Mouse (Mus musculus): ENCODE results near the gene Srgap1. TPM values are rescaled to one million over a fixed set of nuclear protein-coding genes. Genes with fewer than 3 reads are reported as not detected.
A peak's percentile ranks its signal among the peaks of the same experiment; 100 is the strongest.

Srgap1 gene
- polyA plus RNA-seq, 1 experiment from 2014 or later = 12.7 TPM

DNA sequence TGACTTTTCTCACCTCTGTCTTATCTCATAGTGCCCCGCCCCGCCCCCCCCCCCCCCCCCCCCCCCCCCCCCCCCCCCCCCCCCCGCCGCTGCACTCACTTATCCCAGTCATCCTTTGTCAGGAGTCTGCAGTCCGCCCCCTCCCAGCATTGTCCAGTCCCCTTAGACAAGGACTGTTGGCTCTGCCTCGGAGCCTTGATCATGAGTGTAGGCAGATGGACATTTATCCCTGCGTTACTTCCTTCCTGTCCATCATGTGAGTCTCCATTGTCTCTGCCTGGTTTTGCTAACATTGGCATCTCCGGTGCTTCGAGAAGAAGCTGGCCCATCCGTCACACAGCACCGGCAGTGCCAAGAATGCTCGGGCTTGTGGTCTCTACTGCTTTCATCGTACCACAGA, 283.9 kb downstream of the Srgap1 start:
- ATAC-seq (ENCODE audit: insufficient read depth) (no peak), DNase-seq (no peak)
- Histone ChIP-seq H3K4me1 (ENCODE audit: insufficient read depth) (no peaks in the 10 kb centered on the region), H3K9ac (no peak overlapping the region), H3K9me3 (ENCODE audit: low read depth, low read length) (no peaks in the 10 kb centered on the region), H3K4me2 (no peak overlapping the region), H3K4me3 (ENCODE audit: low read depth, low read length) (no peak overlapping the region), H3K27me3 (ENCODE audit: insufficient read depth, low read length) (no peaks in the 10 kb centered on the region), H3K36me3 (ENCODE audit: insufficient read depth) (no peaks in the 10 kb centered on the region), H3K27ac (ENCODE audit: low read depth) (no peak overlapping the region)
- no peak for TF ChIP-seq CTCF (IDR thresholded peaks at IDR 0.05; ENCODE audit: low read depth)
- 69% methylated on average over 11 of the region's 13 CpGs for WGBS

DNA sequence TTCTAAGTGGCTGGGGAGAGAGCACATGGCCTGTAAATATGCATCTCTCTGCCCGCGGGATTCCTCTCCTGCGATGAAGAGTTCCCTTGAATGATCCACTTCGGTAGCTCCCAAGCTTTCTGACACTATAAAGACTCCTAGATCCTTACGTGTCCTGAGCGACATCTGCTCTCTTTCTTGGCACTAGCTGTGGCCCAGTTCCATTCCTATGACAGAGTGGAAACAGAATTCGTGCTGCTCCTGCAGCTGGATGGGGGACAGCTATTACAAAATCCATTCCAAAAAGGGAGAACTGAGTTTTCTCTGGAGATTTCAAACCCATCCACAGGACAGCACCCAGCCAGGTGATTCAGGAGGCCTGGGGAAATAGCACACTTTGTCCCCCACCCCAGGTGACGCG, 285.0 kb downstream of the Srgap1 start:
- ATAC-seq (ENCODE audit: insufficient read depth) (no peak), DNase-seq (no peak)
- H3K9me3 ChIP-seq (ENCODE audit: low read depth, low read length) = no peaks in the 10 kb centered on the region
- no peak overlapping the region for H3K4me3 ChIP-seq (ENCODE audit: low read depth, low read length)
- no peaks in the 10 kb centered on the region for H3K4me1 ChIP-seq (ENCODE audit: insufficient read depth)
- no peak overlapping the region for H3K27ac ChIP-seq (ENCODE audit: low read depth)
- 81% methylated on average over 9 of the region's 9 CpGs for WGBS
- no peak for TF ChIP-seq CTCF (IDR thresholded peaks at IDR 0.05; ENCODE audit: low read depth)
- no peaks in the 10 kb centered on the region for H3K27me3 ChIP-seq (ENCODE audit: insufficient read depth, low read length)
- H3K9ac ChIP-seq = no peak overlapping the region
- no peak overlapping the region for H3K4me2 ChIP-seq
- H3K36me3 ChIP-seq (ENCODE audit: insufficient read depth) = no peaks in the 10 kb centered on the region

DNA sequence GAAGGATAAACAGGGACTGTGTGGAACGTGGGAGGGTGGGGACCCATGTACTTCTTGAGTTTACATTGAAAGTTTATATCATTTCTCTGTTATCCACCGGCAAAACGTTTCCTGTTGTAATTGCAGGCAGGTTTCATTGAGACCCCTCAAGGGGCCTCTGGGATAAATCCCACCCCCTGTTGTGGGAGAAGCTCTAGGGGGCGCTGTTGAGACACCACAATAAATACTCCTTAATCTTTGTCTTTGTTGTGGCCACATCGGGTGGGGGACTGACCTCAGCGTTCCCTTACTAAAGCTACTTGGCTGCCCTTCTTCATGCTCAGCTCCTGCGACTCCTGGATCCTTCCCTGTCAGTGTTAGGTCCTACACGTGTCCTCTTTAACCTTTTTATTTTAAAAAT, 288.0 kb downstream of the Srgap1 start:
- H3K4me1 ChIP-seq (ENCODE audit: insufficient read depth) = 0 out of 2 replicates have a peak, but pooled peaks cover 3% of the 10 kb centered on the region
- no peak overlapping the region for H3K27ac ChIP-seq (ENCODE audit: low read depth)
- WGBS = 46% methylated on average over 8 of the region's 8 CpGs
- peak; percentile 26 for DNase-seq
- no peaks in the 10 kb centered on the region for H3K36me3 ChIP-seq (ENCODE audit: insufficient read depth)
- H3K9me3 ChIP-seq (ENCODE audit: low read depth, low read length) = no peaks in the 10 kb centered on the region
- no peak overlapping the region for H3K9ac ChIP-seq
- H3K4me3 ChIP-seq (ENCODE audit: low read depth, low read length) = no peak overlapping the region
- H3K27me3 ChIP-seq (ENCODE audit: insufficient read depth, low read length) = no peaks in the 10 kb centered on the region
- no peak for ATAC-seq (ENCODE audit: insufficient read depth)
- TF ChIP-seq CTCF (IDR thresholded peaks at IDR 0.05; ENCODE audit: low read depth) = peak; percentile 35; the same call in 1 of the 2 replicates
- H3K4me2 ChIP-seq = no peak overlapping the region

DNA sequence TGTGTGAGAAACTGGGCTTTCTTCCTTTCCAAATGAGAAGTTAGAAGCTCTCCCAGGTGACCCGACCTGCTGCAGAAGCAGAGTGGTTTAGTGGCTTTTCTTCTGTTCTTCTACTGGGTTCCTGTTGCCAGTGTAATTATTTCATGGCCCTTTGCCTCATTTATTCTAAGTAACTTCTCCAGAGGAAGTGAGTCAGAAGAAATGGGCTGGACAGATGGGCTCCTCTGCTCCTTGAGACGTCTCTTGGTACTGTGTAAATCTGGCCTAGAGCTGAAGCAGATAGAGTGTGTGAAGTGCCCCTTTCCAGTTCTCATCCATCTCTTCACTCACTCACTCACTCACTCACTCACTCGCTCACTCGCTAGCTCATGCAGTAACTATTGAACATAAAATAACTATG, 290.4 kb downstream of the Srgap1 start:
- H3K27ac ChIP-seq (ENCODE audit: low read depth) = no peak overlapping the region

DNA sequence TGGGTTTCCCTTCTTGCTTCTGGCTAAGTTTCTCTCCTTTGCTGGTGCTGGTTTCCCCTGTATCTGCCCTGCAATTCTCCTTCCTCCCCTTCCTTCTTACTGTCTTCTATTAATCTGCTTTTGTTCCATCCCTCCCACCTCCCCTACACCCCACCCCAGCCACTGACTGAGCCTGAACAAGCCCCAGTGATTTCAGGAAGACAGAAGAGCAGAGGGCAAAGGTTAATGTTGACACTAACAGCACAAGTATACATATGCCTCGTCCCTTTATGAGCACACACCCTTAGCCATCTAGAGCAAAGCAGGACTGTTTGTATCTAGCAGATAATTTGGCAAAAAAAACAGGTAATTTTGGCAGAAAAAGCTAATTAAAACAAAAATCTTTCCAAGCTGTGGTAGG, 291.3 kb downstream of the Srgap1 start:
- Histone ChIP-seq H3K27ac (ENCODE audit: low read depth) (no peak overlapping the region), H3K4me2 (no peak overlapping the region), H3K27me3 (ENCODE audit: insufficient read depth, low read length) (no peaks in the 10 kb centered on the region), H3K9me3 (ENCODE audit: low read depth, low read length) (no peaks in the 10 kb centered on the region), H3K4me3 (ENCODE audit: low read depth, low read length) (no peak overlapping the region), H3K36me3 (ENCODE audit: insufficient read depth) (0 out of 2 replicates have a peak, but pooled peaks cover 2% of the 10 kb centered on the region), H3K4me1 (ENCODE audit: insufficient read depth) (0 out of 2 replicates have a peak, but pooled peaks cover 3% of the 10 kb centered on the region), H3K9ac (no peak overlapping the region)
- ATAC-seq (ENCODE audit: insufficient read depth) = no peak
- 3% methylated on average over 1 of the region's 1 CpGs for WGBS
- no peak for DNase-seq
- TF ChIP-seq CTCF (IDR thresholded peaks at IDR 0.05; ENCODE audit: low read depth) = no peak

More for the DNA sequence above, 290.4 kb downstream of the Srgap1 start:
- Histone ChIP-seq H3K9me3 (ENCODE audit: low read depth, low read length) (no peaks in the 10 kb centered on the region), H3K9ac (no peak overlapping the region), H3K4me2 (no peak overlapping the region), H3K27me3 (ENCODE audit: insufficient read depth, low read length) (no peaks in the 10 kb centered on the region), H3K36me3 (ENCODE audit: insufficient read depth) (no peaks in the 10 kb centered on the region), H3K4me1 (ENCODE audit: insufficient read depth) (0 out of 2 replicates have a peak, but pooled peaks cover 3% of the 10 kb centered on the region), H3K4me3 (ENCODE audit: low read depth, low read length) (no peak overlapping the region)
- DNase-seq (no peak), ATAC-seq (ENCODE audit: insufficient read depth) (no peak)
- WGBS = 57% methylated on average over 4 of the region's 4 CpGs
- no peak for TF ChIP-seq CTCF (IDR thresholded peaks at IDR 0.05; ENCODE audit: low read depth)

GRCm38 (mm10) chr10:121754237-121754636, 292.9 kb downstream of the Srgap1 start:
- no peak overlapping the region for H3K9ac ChIP-seq
- peak; percentile 62 for DNase-seq
- ATAC-seq (ENCODE audit: insufficient read depth) = peak; percentile 79
- H3K4me1 ChIP-seq (ENCODE audit: insufficient read depth) = 0 out of 2 replicates have a peak, but pooled peaks cover 3% of the 10 kb centered on the region
- H3K27ac ChIP-seq (ENCODE audit: low read depth) = no peak overlapping the region
- H3K9me3 ChIP-seq (ENCODE audit: low read depth, low read length) = no peaks in the 10 kb centered on the region
- H3K4me3 ChIP-seq (ENCODE audit: low read depth, low read length) = no peak overlapping the region
- 61% methylated on average over 5 of the region's 5 CpGs for WGBS
- no peak for TF ChIP-seq CTCF (IDR thresholded peaks at IDR 0.05; ENCODE audit: low read depth)
- peaks cover 12% of the 10 kb centered on the region; the same call in 1 of the 2 replicates for H3K36me3 ChIP-seq (ENCODE audit: insufficient read depth)
- H3K4me2 ChIP-seq = no peak overlapping the region
- H3K27me3 ChIP-seq (ENCODE audit: insufficient read depth, low read length) = no peaks in the 10 kb centered on the region

DNA sequence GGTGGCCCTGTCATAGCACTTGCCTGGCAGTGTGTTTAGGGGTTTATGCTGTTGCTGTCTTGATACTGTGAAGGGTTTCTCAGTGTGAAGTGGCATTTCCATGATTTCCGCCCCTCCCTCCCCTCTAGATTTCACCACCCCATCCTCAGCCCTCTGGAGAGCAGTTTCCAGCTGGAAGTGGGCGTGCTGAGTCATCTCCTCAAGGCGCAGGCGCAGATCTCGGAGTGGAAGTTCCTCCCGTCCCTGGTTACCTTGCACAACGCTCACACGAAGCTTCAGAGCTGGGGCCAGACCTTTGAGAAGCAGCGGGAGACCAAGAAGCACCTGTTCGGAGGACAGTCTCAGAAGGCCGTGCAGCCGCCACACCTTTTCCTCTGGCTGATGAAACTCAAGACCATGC, 296.9 kb downstream of the Srgap1 start:
- Histone ChIP-seq H3K27ac (ENCODE audit: low read depth) (no peak overlapping the region), H3K36me3 (ENCODE audit: insufficient read depth) (peaks cover 31% of the 10 kb centered on the region), H3K9me3 (ENCODE audit: low read depth, low read length) (no peaks in the 10 kb centered on the region), H3K27me3 (ENCODE audit: insufficient read depth, low read length) (no peaks in the 10 kb centered on the region), H3K4me2 (no peak overlapping the region), H3K4me3 (ENCODE audit: low read depth, low read length) (no peak overlapping the region), H3K4me1 (ENCODE audit: insufficient read depth) (no peaks in the 10 kb centered on the region), H3K9ac (no peak overlapping the region)
- WGBS = 90% methylated on average over 12 of the region's 12 CpGs
- no peak for DNase-seq
- ATAC-seq (ENCODE audit: insufficient read depth) = no peak
- no peak for TF ChIP-seq CTCF (IDR thresholded peaks at IDR 0.05; ENCODE audit: low read depth)

GRCm38 (mm10) chr10:121742336-121742735, 304.8 kb downstream of the Srgap1 start:
- Histone ChIP-seq H3K9me3 (ENCODE audit: low read depth, low read length) (no peaks in the 10 kb centered on the region), H3K4me1 (ENCODE audit: insufficient read depth) (peaks cover 4% of the 10 kb centered on the region; the same call in 1 of the 2 replicates), H3K4me3 (ENCODE audit: low read depth, low read length) (no peak overlapping the region), H3K36me3 (ENCODE audit: insufficient read depth) (peaks cover 14% of the 10 kb centered on the region), H3K27ac (ENCODE audit: low read depth) (no peak overlapping the region), H3K27me3 (ENCODE audit: insufficient read depth, low read length) (no peaks in the 10 kb centered on the region), H3K4me2 (no peak overlapping the region), H3K9ac (no peak overlapping the region)
- 37% methylated on average over 4 of the region's 4 CpGs for WGBS
- DNase-seq (no peak), ATAC-seq (ENCODE audit: insufficient read depth) (no peak)
- TF ChIP-seq CTCF (IDR thresholded peaks at IDR 0.05; ENCODE audit: low read depth) = no peak

Data from lung, embryonic 14.5 days (tissue).